In the genomic region with DNA sequence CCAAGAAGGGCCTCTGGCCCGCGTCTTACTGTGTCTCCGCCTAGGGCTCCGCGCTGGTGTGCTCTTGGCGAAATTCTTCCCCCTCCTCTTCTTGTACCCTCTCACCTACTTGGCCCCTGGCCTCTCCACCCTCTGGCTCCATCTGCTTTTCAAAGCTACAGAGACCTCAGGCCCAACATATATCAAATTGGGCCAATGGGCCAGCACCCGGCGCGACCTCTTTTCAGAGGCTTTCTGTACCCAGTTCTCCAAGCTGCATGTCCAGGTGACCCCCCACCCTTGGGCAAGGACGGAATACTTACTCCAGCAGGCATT, we compare ENCODE assay signal across 8 mouse cellular contexts. TPM values are rescaled to one million over a fixed set of nuclear protein-coding genes. Genes with fewer than 3 reads are reported as not detected.
A peak's percentile ranks its signal among the peaks of the same experiment; 100 is the strongest.
DNase-seq lines count a peak whose midpoint lies in the region; ATAC-seq and TF ChIP-seq lines count a peak whose summit lies in the region.

No protein-coding gene starts in this region.

- peak; percentile 95 for DNase-seq in heart, adult 11 months
- no peak for DNase-seq in heart, adult 8-10 months (ENCODE audit: low spot score)
- no peak for DNase-seq in right cerebral cortex, postnatal 4 days
- no peak for DNase-seq in left cerebral cortex, postnatal 4 days

- TF ChIP-seq CTCF in bone marrow, adult 2 months (IDR thresholded peaks at IDR 0.05; ENCODE audit: control insufficient read depth, insufficient read depth, low read length) = no peak

- ATAC-seq in heart, embryonic 11.5 days (replicated peaks; ENCODE audit: insufficient number of reproducible peaks, low FRiP score, low TSS enrichment) = peak; percentile 10; the same call in 1 of the 2 replicates
- peak; percentile 43 for ATAC-seq in kidney, embryonic 15.5 days (replicated peaks; ENCODE audit: low FRiP score)
- ATAC-seq in midbrain, embryonic 15.5 days (replicated peaks) = peak; percentile 45; the same call in 1 of the 2 replicates

- intact Hi-C loops in left cerebral cortex, postnatal 4 days (cut with DNase I) = no loop called here

- H3K9me3 ChIP-seq in heart, embryonic 11.5 days (replicated peaks; ENCODE audit: control insufficient read depth, low read length) = no peaks in the 10 kb centered on the region
- H3K9me3 ChIP-seq in kidney, embryonic 15.5 days (replicated peaks) = no peaks in the 10 kb centered on the region
- no peaks in the 10 kb centered on the region for H3K9me3 ChIP-seq in midbrain, embryonic 15.5 days

- H3K4me1 ChIP-seq in bone marrow, adult 2 months (ENCODE audit: control insufficient read depth, insufficient read depth, low read length) = no peaks in the 10 kb centered on the region; the same call in 1 of the 2 replicates
- H3K4me1 ChIP-seq in heart, embryonic 11.5 days (ENCODE audit: control insufficient read depth, insufficient read depth, low read length) = peaks cover 12% of the 10 kb centered on the region
- H3K4me1 ChIP-seq in kidney, embryonic 15.5 days = peaks cover 14% of the 10 kb centered on the region
- H3K4me1 ChIP-seq in midbrain, embryonic 15.5 days = peaks cover 15% of the 10 kb centered on the region

- 40% methylated on average over 10 of the region's 10 CpGs for WGBS in bone marrow, adult 2 months
- WGBS in heart, embryonic 11.5 days (ENCODE audit: insufficient replicate concordance) = 29% methylated on average over 10 of the region's 10 CpGs
- 21% methylated on average over 10 of the region's 10 CpGs for WGBS in kidney, embryonic 15.5 days
- WGBS in midbrain, embryonic 15.5 days = 15% methylated on average over 10 of the region's 10 CpGs

- peak overlapping the region; percentile 87 for H3K9ac ChIP-seq in heart, embryonic 11.5 days (ENCODE audit: low read depth, low read length)
- peak overlapping the region; percentile 77 for H3K9ac ChIP-seq in kidney, embryonic 15.5 days
- peak overlapping the region; percentile 90 for H3K9ac ChIP-seq in midbrain, embryonic 15.5 days

- no peak overlapping the region for H3K27ac ChIP-seq in bone marrow, adult 2 months (ENCODE audit: control insufficient read depth, insufficient read depth, low read depth, low read length, poor library complexity)
- peak overlapping the region; percentile 93 for H3K27ac ChIP-seq in heart, embryonic 11.5 days (ENCODE audit: low read depth, low read length)
- peak overlapping the region; percentile 95; the same call in 1 of the 2 replicates for H3K27ac ChIP-seq in kidney, embryonic 15.5 days
- H3K27ac ChIP-seq in midbrain, embryonic 15.5 days = peak overlapping the region; percentile 97

- no peaks in the 10 kb centered on the region for H3K27me3 ChIP-seq in heart, embryonic 11.5 days (ENCODE audit: control insufficient read depth, insufficient read depth, low read length)
- no peaks in the 10 kb centered on the region for H3K27me3 ChIP-seq in kidney, embryonic 15.5 days
- no peaks in the 10 kb centered on the region for H3K27me3 ChIP-seq in midbrain, embryonic 15.5 days (replicated peaks)

- no peaks in the 10 kb centered on the region for H3K36me3 ChIP-seq in heart, embryonic 11.5 days (ENCODE audit: control insufficient read depth, insufficient read depth, low read length)
- peaks cover 26% of the 10 kb centered on the region for H3K36me3 ChIP-seq in kidney, embryonic 15.5 days
- peaks cover 14% of the 10 kb centered on the region; the same call in 1 of the 2 replicates for H3K36me3 ChIP-seq in midbrain, embryonic 15.5 days (replicated peaks)

- peak overlapping the region; percentile 79 for H3K4me2 ChIP-seq in heart, embryonic 11.5 days
- peak overlapping the region; percentile 79 for H3K4me2 ChIP-seq in kidney, embryonic 15.5 days
- peak overlapping the region; percentile 93 for H3K4me2 ChIP-seq in midbrain, embryonic 15.5 days

- no peak for TF ChIP-seq POLR2A in bone marrow, adult 2 months (IDR thresholded peaks at IDR 0.05; ENCODE audit: borderline replicate concordance, control insufficient read depth, low read depth, low read length)

- H3K4me3 ChIP-seq in bone marrow, adult 2 months (replicated peaks; ENCODE audit: control insufficient read depth, low read depth, low read length) = peak overlapping the region; percentile 75
- H3K4me3 ChIP-seq in heart, embryonic 11.5 days (ENCODE audit: low read depth, low read length) = peak overlapping the region; percentile 83
- H3K4me3 ChIP-seq in kidney, embryonic 15.5 days (replicated peaks) = peak overlapping the region; percentile 83
- H3K4me3 ChIP-seq in midbrain, embryonic 15.5 days = peak overlapping the region; percentile 83

RNA-seq across cellular contexts. Expression of a gene that starts 0.8 kb away (rescaled TPM):
- 10 to 100 TPM in 3 of 4 experiments, 1 to 10 TPM in 1; 9.4 to 15.7 (median 13.7) TPM for total RNA-seq in heart, adult 8-10 months (2022)
- 8.9 and 15.2 TPM in 2 replicates for polyA plus RNA-seq in bone marrow, adult 2 months (2011; ENCODE audit: insufficient read depth, insufficient read length, low replicate concordance, missing spikeins)
- 14.9 and 18.6 TPM in 2 replicates for polyA plus RNA-seq in heart, embryonic 11.5 days (2014; fragmentation: Nextera tagmentation; extraction: Ambion mirVana)
- 27.4 TPM in 2 replicates for polyA plus RNA-seq in kidney, embryonic 15.5 days (2015; fragmentation: Nextera tagmentation; extraction: Ambion mirVana)
- polyA plus RNA-seq in midbrain, embryonic 15.5 days (2015; fragmentation: Nextera tagmentation; extraction: Ambion mirVana) = 46.3 and 53.6 TPM in 2 replicates
- total RNA-seq in left cerebral cortex, postnatal 4 days (2021) = 10 to 100 TPM; 31.2 to 33.2 TPM

RNA-seq across cellular contexts. Expression of a gene that starts 11.0 kb away (rescaled TPM):
- not detected for total RNA-seq in heart, adult 8-10 months (2022)
- polyA plus RNA-seq in bone marrow, adult 2 months (2011; ENCODE audit: insufficient read depth, insufficient read length, low replicate concordance, missing spikeins) = not detected in 2 replicates
- 1.4 and 1.9 TPM in 2 replicates for polyA plus RNA-seq in heart, embryonic 11.5 days (2014; fragmentation: Nextera tagmentation; extraction: Ambion mirVana)
- polyA plus RNA-seq in kidney, embryonic 15.5 days (2015; fragmentation: Nextera tagmentation; extraction: Ambion mirVana) = 2.2 TPM in 1 of 2 replicates, not detected in the other
- 0.88 and 2.6 TPM in 2 replicates for polyA plus RNA-seq in midbrain, embryonic 15.5 days (2015; fragmentation: Nextera tagmentation; extraction: Ambion mirVana)
- under 1 TPM in 1 of 2 experiments, not detected in 1; 0.77 TPM for total RNA-seq in left cerebral cortex, postnatal 4 days (2021)

RNA-seq across cellular contexts. Expression of a gene that starts 16.8 kb away (rescaled TPM):
- 1 to 10 TPM; 4.6 to 6.4 (median 5.7) TPM for total RNA-seq in heart, adult 8-10 months (2022)
- 1.3 and 1.9 TPM in 2 replicates for polyA plus RNA-seq in bone marrow, adult 2 months (2011; ENCODE audit: insufficient read depth, insufficient read length, low replicate concordance, missing spikeins)
- 21.5 and 24.8 TPM in 2 replicates for polyA plus RNA-seq in heart, embryonic 11.5 days (2014; fragmentation: Nextera tagmentation; extraction: Ambion mirVana)
- polyA plus RNA-seq in kidney, embryonic 15.5 days (2015; fragmentation: Nextera tagmentation; extraction: Ambion mirVana) = 23.5 and 24.0 TPM in 2 replicates
- polyA plus RNA-seq in midbrain, embryonic 15.5 days (2015; fragmentation: Nextera tagmentation; extraction: Ambion mirVana) = 21.0 and 21.2 TPM in 2 replicates
- 10 to 100 TPM; 25.9 to 27.0 TPM for total RNA-seq in left cerebral cortex, postnatal 4 days (2021)

RNA-seq across cellular contexts. Expression of a gene that starts 17.9 kb away (rescaled TPM):
- total RNA-seq in heart, adult 8-10 months (2022) = 100 to 1,000 TPM; 683 to 751 (median 738) TPM
- polyA plus RNA-seq in bone marrow, adult 2 months (2011; ENCODE audit: insufficient read depth, insufficient read length, low replicate concordance, missing spikeins) = 34.0 and 66.7 TPM in 2 replicates
- polyA plus RNA-seq in heart, embryonic 11.5 days (2014; fragmentation: Nextera tagmentation; extraction: Ambion mirVana) = 524 and 555 TPM in 2 replicates
- polyA plus RNA-seq in kidney, embryonic 15.5 days (2015; fragmentation: Nextera tagmentation; extraction: Ambion mirVana) = 347 and 379 TPM in 2 replicates
- polyA plus RNA-seq in midbrain, embryonic 15.5 days (2015; fragmentation: Nextera tagmentation; extraction: Ambion mirVana) = 389 and 418 TPM in 2 replicates
- 100 to 1,000 TPM; 146 to 170 TPM for total RNA-seq in left cerebral cortex, postnatal 4 days (2021)
